Mouse (Mus musculus) MEL (cell line): ENCODE data around the gene Cys1. TPM values are rescaled to one million over a fixed set of nuclear protein-coding genes. Genes with fewer than 3 reads are reported as not detected.
A peak's percentile ranks its signal among the peaks of the same experiment; 100 is the strongest.
"Not testable (repeated sequence)": the region's sequence is repeated elsewhere in the genome, so short reads cannot be mapped to it uniquely, and the experiment has no call there.

Experiments used
- DNase-seq: peaks from one replicate; pipeline ENCODE4 v3.0.0; 2011; ENCODE audit warnings: low read depth, low spot score
- H3K27ac ChIP-seq: 2 replicates; pipeline ENCODE4 v1.5.1; 2012; ENCODE audit warnings: low read depth, mild to moderate bottlenecking, control low read depth, low read length, moderate library complexity; ENCODE audit not compliant: control insufficient read depth
- H3K27me3 ChIP-seq, 2 experiments: fragments of 150-350 bp in 1 of 2; sonication (generic) in 1 of 2; 2 replicates each; pipeline ENCODE4 v1.6.1; 2012; ENCODE audit warnings: low read length in 2 of 2, mild to moderate bottlenecking in 2 of 2, improper control_type of control experiment in 1 of 2, moderate library complexity in 1 of 2; ENCODE audit not compliant: insufficient read depth in 2 of 2, control insufficient read depth in 1 of 2
- H3K36me3 ChIP-seq, 2 experiments: 2 replicates each; pipeline ENCODE4 v1.6.1; 2012 to 2014; ENCODE audit warnings: low read length in 2 of 2, improper control_type of control experiment in 1 of 2, inconsistent platforms in 1 of 2, mild to moderate bottlenecking in 1 of 2; ENCODE audit not compliant: insufficient read depth in 2 of 2, control insufficient read depth in 1 of 2
- H3K4me1 ChIP-seq, 2 experiments: fragments of 150-350 bp in 1 of 2; sonication (generic) in 1 of 2; 2 replicates each; pipeline ENCODE4 v1.6.1; 2012; ENCODE audit warnings: low read length in 2 of 2, improper control_type of control experiment in 1 of 2, mild to moderate bottlenecking in 1 of 2; ENCODE audit not compliant: insufficient read depth in 2 of 2, control insufficient read depth in 1 of 2
- H3K4me3 ChIP-seq, 2 experiments: fragments of 150-350 bp in 1 of 2; sonication (generic) in 1 of 2; 2 replicates each; pipeline ENCODE4 v1.5.1; 2012; ENCODE audit warnings: low read depth in 2 of 2, low read length in 2 of 2, mild to moderate bottlenecking in 2 of 2, moderate library complexity in 2 of 2, control low read depth in 1 of 2, improper control_type of control experiment in 1 of 2; ENCODE audit not compliant: control insufficient read depth in 1 of 2, insufficient read depth in 1 of 2
- H3K79me2 ChIP-seq: 2 replicates; pipeline ENCODE4 v1.6.1; 2012; ENCODE audit warnings: mild to moderate bottlenecking, low read length, moderate library complexity; ENCODE audit not compliant: control insufficient read depth, poor library complexity, insufficient read depth
- H3K9ac ChIP-seq: 2 replicates; pipeline ENCODE4 v1.6.1; 2012; ENCODE audit warnings: low read depth, mild to moderate bottlenecking, control low read depth, low read length, moderate library complexity; ENCODE audit not compliant: control insufficient read depth, poor library complexity, severe bottlenecking
- H3K9me3 ChIP-seq: fragments of 150-350 bp; sonication (generic); replicated peaks from 2 replicates; pipeline ENCODE4 v1.6.1; 2012; ENCODE audit warnings: mild to moderate bottlenecking, low read length, improper control_type of control experiment, moderate library complexity; ENCODE audit not compliant: insufficient read depth
- CHD1 ChIP-seq: IDR thresholded peaks from 2 replicates; pipeline ENCODE4 v1.6.1; 2012; ENCODE audit warnings: low read depth, mild to moderate bottlenecking, inconsistent platforms, low read length, improper control_type of control experiment
- CTCF ChIP-seq, 3 experiments: IDR thresholded peaks in 2 of 3; conservative IDR thresholded peaks in 1 of 3; 2 replicates each; pipeline ENCODE4 v1.5.1; 2011 to 2012; ENCODE audit warnings: low read length in 3 of 3, low read depth in 2 of 3, mild to moderate bottlenecking in 2 of 3, improper control_type of control experiment in 1 of 3, inconsistent platforms in 1 of 3, mixed read lengths in 1 of 3, moderate library complexity in 1 of 3; ENCODE audit not compliant: control insufficient read depth in 1 of 3, insufficient read depth in 1 of 3, poor library complexity in 1 of 3, severe bottlenecking in 1 of 3
- ETS1 ChIP-seq: IDR thresholded peaks from 2 replicates; pipeline ENCODE4 v1.6.1; 2012; ENCODE audit warnings: low read depth, mild to moderate bottlenecking, inconsistent platforms, low read length, improper control_type of control experiment, moderate library complexity
- MAFK ChIP-seq: IDR thresholded peaks from 2 replicates; pipeline ENCODE4 v1.6.1; 2011; ENCODE audit warnings: low read depth, mild to moderate bottlenecking, low read length, improper control_type of control experiment, borderline replicate concordance
- MEF2A ChIP-seq: IDR thresholded peaks from 2 replicates; pipeline ENCODE4 v1.6.1; 2014; ENCODE audit warnings: low read depth, mild to moderate bottlenecking, inconsistent platforms, low read length, improper control_type of control experiment; ENCODE audit not compliant: poor library complexity, insufficient replicate concordance, severe bottlenecking; ENCODE audit errors: extremely low read depth
- NRF1 ChIP-seq: IDR thresholded peaks from 2 replicates; pipeline ENCODE4 v1.6.1; 2014; ENCODE audit warnings: low read depth, mild to moderate bottlenecking, inconsistent platforms, low read length, improper control_type of control experiment, moderate library complexity; ENCODE audit not compliant: poor library complexity, insufficient read depth, severe bottlenecking
- POLR2AphosphoS2 ChIP-seq: IDR thresholded peaks from 2 replicates; pipeline ENCODE4 v1.6.1; 2011; ENCODE audit warnings: low read length, improper control_type of control experiment
- RAD21 ChIP-seq: IDR thresholded peaks from 2 replicates; pipeline ENCODE4 v1.6.1; 2011; ENCODE audit warnings: mild to moderate bottlenecking, low read depth, low read length, improper control_type of control experiment
- SMC3 ChIP-seq: IDR thresholded peaks from 2 replicates; pipeline ENCODE4 v1.6.1; 2011; ENCODE audit warnings: low read depth, low read length, improper control_type of control experiment
- TBP ChIP-seq: IDR thresholded peaks from 2 replicates; pipeline ENCODE4 v1.8.0; 2011; ENCODE audit warnings: low read depth, low read length, improper control_type of control experiment
- UBTF ChIP-seq: IDR thresholded peaks from 2 replicates; pipeline ENCODE4 v1.6.1; 2012; ENCODE audit warnings: low read depth, mild to moderate bottlenecking, inconsistent platforms, low read length, improper control_type of control experiment, moderate library complexity, borderline replicate concordance; ENCODE audit not compliant: insufficient read depth
- USF2 ChIP-seq, 2 experiments: IDR thresholded peaks; 2 replicates each; pipeline ENCODE4 v1.6.1; 2011 to 2012; ENCODE audit warnings: improper control_type of control experiment in 2 of 2, low read length in 2 of 2, borderline replicate concordance in 1 of 2, inconsistent platforms in 1 of 2, low read depth in 1 of 2, mild to moderate bottlenecking in 1 of 2; ENCODE audit not compliant: insufficient read depth in 1 of 2
- ZNF384 ChIP-seq: IDR thresholded peaks from 2 replicates; pipeline ENCODE4 v1.6.1; 2012; ENCODE audit warnings: low read depth, mild to moderate bottlenecking, inconsistent platforms, low read length, improper control_type of control experiment
- polyA plus RNA-seq, 2 experiments: library from polyadenylated mRNA; stranded (reverse) in 1 of 2; unstranded in 1 of 2; fragments of >175 nt in 1 of 2; fragments of >200 nt in 1 of 2; gene quantifications; 2 replicates each; pipeline versions ENCODE4 v1.2.1 to v1.2.4; 2012; ENCODE audit warnings: low replicate concordance in 2 of 2, low read depth in 1 of 2; ENCODE audit not compliant: insufficient read length in 2 of 2, insufficient read depth in 1 of 2, missing spikeins in 1 of 2
- total RNA-seq: library from RNA; depleted of rRNA; stranded (reverse); fragments of 300-350 nt; gene quantifications from 2 replicates; pipeline ENCODE4 v1.2.3, GENCODE M21; 2012

The Cys1 gene
- total and polyA plus RNA-seq, 3 experiments: not detected

DNA sequence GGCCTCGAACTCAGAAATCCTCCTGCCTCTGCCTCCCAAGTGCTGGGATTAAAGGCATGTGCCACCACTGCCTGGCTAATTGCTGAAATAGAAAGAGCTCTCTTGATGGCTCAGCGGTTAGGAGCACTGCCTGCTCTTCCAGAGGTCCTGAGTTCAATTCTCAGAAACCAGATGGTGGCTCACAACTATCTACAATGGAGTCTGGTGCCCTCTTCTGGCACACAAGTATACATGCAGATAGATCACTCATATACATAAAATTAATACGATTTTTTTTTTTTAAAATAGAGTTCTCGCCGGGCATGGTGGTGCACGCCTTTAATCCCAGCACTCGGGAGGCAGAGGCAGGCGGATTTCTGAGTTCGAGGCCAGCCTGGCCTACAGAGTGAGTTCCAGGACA, 20.0 kb upstream of the Cys1 start:
- not testable (repeated sequence) for H3K9ac ChIP-seq, H3K36me3 ChIP-seq, H3K9me3 ChIP-seq, H3K79me2 ChIP-seq, H3K27me3 ChIP-seq, H3K4me3 ChIP-seq, H3K27ac ChIP-seq
- peak; percentile 65 for DNase-seq
- peaks cover 0 to 14% of the 10 kb centered on the region in 2 experiments; a peak in 2 of 4 replicates for H3K4me1 ChIP-seq
- TF ChIP-seq SMC3 (peak; percentile 14; the same call in 1 of the 2 replicates), ZNF384 (peak; percentile 85), CTCF (IDR thresholded peaks at IDR 0.05 in 2 of 3, conservative IDR thresholded peaks at IDR 0.05 in 1 of 3; ENCODE audit: control insufficient read depth in 1 of 3, insufficient read depth in 1 of 3, low read depth in 2 of 3, low read length in 3 of 3, poor library complexity in 1 of 3, severe bottlenecking in 1 of 3) (peak; percentile 16 to 45 (median 24); a peak in 5 of 6 replicates), RAD21 (peak; percentile 39)

DNA sequence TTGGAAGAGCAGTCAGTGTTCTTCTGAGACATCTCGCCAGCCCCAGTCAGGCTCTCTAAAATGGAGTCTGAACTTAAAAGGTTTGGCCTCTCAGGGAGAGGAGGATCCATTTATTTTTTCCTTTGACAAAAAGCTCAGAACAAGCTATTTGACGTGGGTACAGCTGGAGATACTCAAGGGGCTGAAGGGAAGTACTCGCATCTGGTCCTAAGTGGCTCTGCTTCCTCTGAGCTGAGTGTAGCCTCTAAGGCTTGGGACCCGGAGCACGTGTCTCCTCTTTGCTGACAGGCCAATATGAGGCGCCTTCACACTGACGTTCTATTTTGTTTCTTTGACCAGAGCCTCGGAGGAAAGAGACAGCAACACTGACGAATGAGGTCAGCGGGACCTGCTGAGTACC, 18.0 kb upstream of the Cys1 start:
- Histone ChIP-seq H3K4me1 (peaks cover 0 to 4% of the 10 kb centered on the region in 2 experiments; a peak in 1 of 4 replicates), H3K27me3 (no peaks in the 10 kb centered on the region), H3K79me2 (no peaks in the 10 kb centered on the region), H3K27ac (no peak overlapping the region), H3K4me3 (no peak overlapping the region), H3K9ac (no peak overlapping the region), H3K36me3 (no peaks in the 10 kb centered on the region), H3K9me3 (no peaks in the 10 kb centered on the region)
- DNase-seq: no peak
- no peak for TF ChIP-seq TBP
- TF ChIP-seq UBTF: no peak
- no peak for TF ChIP-seq NRF1
- no peak for TF ChIP-seq MAFK
- no peak for TF ChIP-seq ETS1
- TF ChIP-seq MEF2A: no peak
- TF ChIP-seq POLR2AphosphoS2: no peak
- TF ChIP-seq CHD1: no peak

DNA sequence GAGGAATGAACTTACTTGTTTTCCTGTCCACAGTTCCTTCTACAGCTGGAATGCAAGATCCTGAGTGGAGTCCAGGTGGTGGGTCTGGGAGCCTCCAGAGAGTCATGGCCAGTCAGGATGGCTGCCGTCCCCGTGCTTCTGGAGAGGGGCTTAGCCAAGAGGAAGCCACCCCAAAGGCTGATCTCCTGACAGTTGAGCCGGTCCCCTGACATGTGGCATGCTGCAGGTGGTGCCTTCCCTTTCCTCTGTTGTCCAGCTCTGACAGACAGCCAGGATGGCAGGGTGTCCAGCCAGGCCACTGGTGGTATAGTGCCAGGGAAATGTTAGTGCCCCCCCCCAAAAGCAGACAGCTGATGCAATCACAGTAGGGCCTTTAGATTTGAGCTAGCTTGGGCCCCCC, 16.9 kb upstream of the Cys1 start:
- Histone ChIP-seq H3K79me2 (no peaks in the 10 kb centered on the region), H3K36me3 (no peaks in the 10 kb centered on the region), H3K4me3 (no peak overlapping the region), H3K9me3 (no peaks in the 10 kb centered on the region), H3K27me3 (no peaks in the 10 kb centered on the region), H3K4me1 (peaks cover 0 to 4% of the 10 kb centered on the region in 2 experiments; a peak in 1 of 4 replicates), H3K9ac (no peak overlapping the region), H3K27ac (no peak overlapping the region)
- no peak for DNase-seq
- no peak for TF ChIP-seq USF2 (IDR thresholded peaks at IDR 0.05; ENCODE audit: borderline replicate concordance in 1 of 2, insufficient read depth in 1 of 2, low read depth in 1 of 2, low read length in 2 of 2)
